Mouse (Mus musculus) urinary bladder, postnatal 36 days (tissue): ENCODE results near the gene C130050O18Rik.

Experiments
- DNase-seq, 2 experiments: peaks; one replicate each; pipeline ENCODE4 v3.0.0; 2022; ENCODE audit warnings: low spot score in 2 of 2, mixed read lengths in 1 of 2

Gene C130050O18Rik

GRCm38 (mm10) chr5:139425198-139425597 is 20.1 kb downstream of the C130050O18Rik start:
- no peak for DNase-seq

GRCm38 (mm10) chr5:139427001-139427400 is 21.9 kb downstream of the C130050O18Rik start:
- DNase-seq = no peak

GRCm38 (mm10) chr5:139427989-139428388 is 22.9 kb downstream of the C130050O18Rik start:
- DNase-seq = no peak

GRCm38 (mm10) chr5:139429818-139430341 is 24.8 kb downstream of the C130050O18Rik start:
- no peak for DNase-seq

GRCm38 (mm10) chr5:139432333-139432732 is 27.3 kb downstream of the C130050O18Rik start:
- no peak for DNase-seq

GRCm38 (mm10) chr5:139432747-139433508 is 27.8 kb downstream of the C130050O18Rik start:
- DNase-seq = no peak

- no peak for DNase-seq
Observed at GRCm38 (mm10) chr5:139433842-139434568, 28.9 kb downstream of the C130050O18Rik start.

GRCm38 (mm10) chr5:139434940-139435339 is 29.9 kb downstream of the C130050O18Rik start:
- no peak for DNase-seq

GRCm38 (mm10) chr5:139437769-139438168 is 32.7 kb downstream of the C130050O18Rik start:
- DNase-seq = no peak

GRCm38 (mm10) chr5:139438440-139438839 is 33.4 kb downstream of the C130050O18Rik start:
- DNase-seq = no peak

GRCm38 (mm10) chr5:139440451-139440850 is 35.4 kb downstream of the C130050O18Rik start:
- peak in 1 of 2 experiments; percentile 21 for DNase-seq

GRCm38 (mm10) chr5:139440926-139441725 is 36.0 kb downstream of the C130050O18Rik start:
- DNase-seq = no peak

- no peak for DNase-seq
Observed at GRCm38 (mm10) chr5:139441726-139442018, 36.6 kb downstream of the C130050O18Rik start.

- DNase-seq = no peak
Observed at GRCm38 (mm10) chr5:139442428-139442827, 37.3 kb downstream of the C130050O18Rik start.

- DNase-seq = no peak
Observed at GRCm38 (mm10) chr5:139442962-139443361, 37.9 kb downstream of the C130050O18Rik start.

GRCm38 (mm10) chr5:139445258-139445657 is 40.2 kb downstream of the C130050O18Rik start:
- DNase-seq = no peak

GRCm38 (mm10) chr5:139448025-139448424 is 42.9 kb downstream of the C130050O18Rik start:
- no peak for DNase-seq

- DNase-seq = peak in 1 of 2 experiments; percentile 29
Observed at GRCm38 (mm10) chr5:139449161-139449791, 44.2 kb downstream of the C130050O18Rik start.

- DNase-seq = no peak
Observed at GRCm38 (mm10) chr5:139449926-139450325, 44.8 kb downstream of the C130050O18Rik start.

- DNase-seq = peak in 1 of 2 experiments; percentile 11
Observed at GRCm38 (mm10) chr5:139453031-139453430, 48.0 kb downstream of the C130050O18Rik start.

GRCm38 (mm10) chr5:139455166-139455565 is 50.1 kb downstream of the C130050O18Rik start:
- no peak for DNase-seq
